Mouse (Mus musculus) heart, embryonic 11.5 days (tissue): ENCODE results near the gene Slc25a47. TPM values are rescaled to one million over a fixed set of nuclear protein-coding genes. Genes with fewer than 3 reads are reported as not detected.

Experiments used
- ATAC-seq: fragments of 200-750 bp; cut with Nextera tagmentation; replicated peaks from 2 replicates; pipeline ENCODE4 v1.8.0; 2017; ENCODE audit warnings: moderate library complexity; ENCODE audit not compliant: insufficient number of reproducible peaks, low FRiP score, low TSS enrichment
- H3K27ac ChIP-seq: fragments of 300-500 bp; sonication (generic); 2 replicates; pipeline ENCODE4 v1.5.1; 2014; ENCODE audit warnings: mild to moderate bottlenecking, low read depth, low read length
- H3K27me3 ChIP-seq: fragments of 300-500 bp; sonication (generic); 2 replicates; pipeline ENCODE4 v1.6.1; 2014; ENCODE audit warnings: mild to moderate bottlenecking, low read length, mixed read lengths; ENCODE audit not compliant: control insufficient read depth, insufficient read depth
- H3K36me3 ChIP-seq: fragments of 300-500 bp; sonication (generic); 2 replicates; pipeline ENCODE4 v1.6.1; 2014; ENCODE audit warnings: mild to moderate bottlenecking, low read length, moderate library complexity, mixed read lengths; ENCODE audit not compliant: control insufficient read depth, insufficient read depth
- H3K4me1 ChIP-seq: fragments of 300-500 bp; sonication (generic); 2 replicates; pipeline ENCODE4 v1.6.1; 2014; ENCODE audit warnings: low read length; ENCODE audit not compliant: control insufficient read depth, insufficient read depth
- H3K4me2 ChIP-seq: fragments of 300-500 bp; sonication (generic); 2 replicates; pipeline ENCODE4 v1.6.1; 2014; ENCODE audit warnings: mild to moderate bottlenecking, moderate library complexity
- H3K4me3 ChIP-seq: fragments of 300-500 bp; sonication (generic); 2 replicates; pipeline ENCODE4 v1.5.1; 2014; ENCODE audit warnings: low read depth, low read length
- H3K9ac ChIP-seq: fragments of 300-500 bp; sonication (generic); 2 replicates; pipeline ENCODE4 v1.6.1; 2014; ENCODE audit warnings: mild to moderate bottlenecking, low read depth, low read length, moderate library complexity
- H3K9me3 ChIP-seq: fragments of 300-500 bp; sonication (generic); replicated peaks from 2 replicates; pipeline ENCODE4 v1.6.1; 2016; ENCODE audit warnings: low read length; ENCODE audit not compliant: control insufficient read depth
- WGBS: fragments of 180-500 bp; shearing (Covaris S2); extraction: QIAGEN DNeasy Blood & Tissue Kit; methylation state at CpG from one replicate; pipeline ENCODE4 v1.1.7; 2014; ENCODE audit not compliant: insufficient replicate concordance; 5-methylcytosine and 5-hydroxymethylcytosine counted together
- microRNA counts: library from miRNA; unstranded; fragments of <30 nt; microRNA quantifications from one replicate; lab custom pipeline; 2015
- microRNA-seq: library from miRNA; unstranded; fragments of <30 nt; microRNA quantifications from one replicate; pipeline ENCODE4, GENCODE M21; 2016; ENCODE audit warnings: borderline number of aligned reads
- polyA plus RNA-seq: library from polyadenylated mRNA; unstranded; fragments of >200 nt; fragmentation: Nextera tagmentation; extraction: Ambion mirVana; gene quantifications from 2 replicates; pipeline ENCODE4 v1.2.1, GENCODE M21; 2014

Gene Slc25a47
- polyA plus RNA-seq, 1 experiment from 2014 or later = 5.4 TPM

- ATAC-seq = no peak; the same call in 1 of the 2 replicates
- no peaks in the 10 kb centered on the region for H3K36me3 ChIP-seq
Observed at GRCm38 (mm10) chr12:108902940-108903339, 67.1 kb downstream of the Slc25a47 start.

GRCm38 (mm10) chr12:108903600-108904275 is 67.9 kb downstream of the Slc25a47 start:
- Histone ChIP-seq H3K27ac (no peak overlapping the region), H3K4me1 (no peaks in the 10 kb centered on the region)
- 88% methylated on average over 8 of the region's 8 CpGs for WGBS

More at GRCm38 (mm10) chr12:108902940-108903339, 67.1 kb downstream of the Slc25a47 start:
- 18% methylated on average over 8 of the region's 8 CpGs for WGBS
- H3K4me1 ChIP-seq = no peaks in the 10 kb centered on the region
- H3K27me3 ChIP-seq = no peaks in the 10 kb centered on the region
- H3K4me3 ChIP-seq = no peak overlapping the region
- no peak overlapping the region for H3K4me2 ChIP-seq
- H3K9ac ChIP-seq = no peak overlapping the region
- H3K9me3 ChIP-seq = no peaks in the 10 kb centered on the region
- H3K27ac ChIP-seq = no peak overlapping the region

GRCm38 (mm10) chr12:108904276-108904653 is 68.4 kb downstream of the Slc25a47 start:
- H3K9ac ChIP-seq = no peak overlapping the region
- H3K4me1 ChIP-seq = no peaks in the 10 kb centered on the region
- H3K36me3 ChIP-seq = no peaks in the 10 kb centered on the region
- ATAC-seq = no peak
- H3K4me2 ChIP-seq = no peak overlapping the region
- H3K9me3 ChIP-seq = no peaks in the 10 kb centered on the region
- 77% methylated on average over 8 of the region's 8 CpGs for WGBS
- H3K4me3 ChIP-seq = no peak overlapping the region
- no peak overlapping the region for H3K27ac ChIP-seq
- H3K27me3 ChIP-seq = no peaks in the 10 kb centered on the region

More at GRCm38 (mm10) chr12:108903600-108904275, 67.9 kb downstream of the Slc25a47 start:
- Histone ChIP-seq H3K9me3 (no peaks in the 10 kb centered on the region), H3K9ac (no peak overlapping the region), H3K4me2 (no peak overlapping the region), H3K36me3 (no peaks in the 10 kb centered on the region), H3K27me3 (no peaks in the 10 kb centered on the region), H3K4me3 (no peak overlapping the region)
- no peak; the same call in 1 of the 2 replicates for ATAC-seq

GRCm38 (mm10) chr12:108905620-108906302 is 69.9 kb downstream of the Slc25a47 start:
- Histone ChIP-seq H3K9me3 (no peaks in the 10 kb centered on the region), H3K4me3 (no peak overlapping the region), H3K4me1 (no peaks in the 10 kb centered on the region), H3K27me3 (no peaks in the 10 kb centered on the region), H3K36me3 (no peaks in the 10 kb centered on the region), H3K9ac (no peak overlapping the region), H3K27ac (no peak overlapping the region), H3K4me2 (no peak overlapping the region)
- WGBS = 55% methylated on average over 14 of the region's 14 CpGs
- ATAC-seq = no peak

- WGBS = 68% methylated on average over 12 of the region's 12 CpGs
- H3K9me3 ChIP-seq = no peaks in the 10 kb centered on the region
- no peak overlapping the region for H3K27ac ChIP-seq
- H3K36me3 ChIP-seq = no peaks in the 10 kb centered on the region
- H3K9ac ChIP-seq = no peak overlapping the region
- H3K27me3 ChIP-seq = no peaks in the 10 kb centered on the region
- H3K4me2 ChIP-seq = no peak overlapping the region
- no peaks in the 10 kb centered on the region for H3K4me1 ChIP-seq
- H3K4me3 ChIP-seq = no peak overlapping the region
- ATAC-seq = no peak
Observed at GRCm38 (mm10) chr12:108906398-108906797, 70.6 kb downstream of the Slc25a47 start.

MicroRNAs encoded within 50 kb of the gene (microRNA counts, 519-probe panel; counts per million panel counts)
- 32.2 counts per million for microRNA mmu-miR-345-3p (lab: Ali Mortazavi, UCI)
- microRNA mmu-miR-345-5p (lab: Ali Mortazavi, UCI) = 4,027 counts per million, percentile 28 among the panel's probes with 10 or more counts

Small RNA genes within 50 kb of the gene (microRNA-seq; reads per million reads assigned to microRNA genes)
- 123 reads per million, percentile 65 among the genes with 10 or more reads in this experiment for gene Mir345

Other genes starting within 250 kb of the Slc25a47 start
- gene Degs2, start 133.7 kb upstream of the Slc25a47 start, polyA plus RNA-seq = 0.54 and 1.2 TPM in 2 replicates
- gene Yy1, start 43.1 kb upstream of the Slc25a47 start, polyA plus RNA-seq = 13.0 and 14.2 TPM in 2 replicates
- 4.0 and 4.2 TPM in 2 replicates for gene Slc25a29, start 163 bp upstream of the Slc25a47 start, polyA plus RNA-seq
- gene Wdr25, start 57.6 kb downstream of the Slc25a47 start, polyA plus RNA-seq = 3.3 and 5.6 TPM in 2 replicates
- gene Wars, start 58.1 kb downstream of the Slc25a47 start, polyA plus RNA-seq = 77.2 and 78.2 TPM in 2 replicates
- 1.7 and 2.2 TPM in 2 replicates for gene Begain, start 232.2 kb downstream of the Slc25a47 start, polyA plus RNA-seq